16 mouse cellular contexts compared by ENCODE assay signal in the genomic region with DNA sequence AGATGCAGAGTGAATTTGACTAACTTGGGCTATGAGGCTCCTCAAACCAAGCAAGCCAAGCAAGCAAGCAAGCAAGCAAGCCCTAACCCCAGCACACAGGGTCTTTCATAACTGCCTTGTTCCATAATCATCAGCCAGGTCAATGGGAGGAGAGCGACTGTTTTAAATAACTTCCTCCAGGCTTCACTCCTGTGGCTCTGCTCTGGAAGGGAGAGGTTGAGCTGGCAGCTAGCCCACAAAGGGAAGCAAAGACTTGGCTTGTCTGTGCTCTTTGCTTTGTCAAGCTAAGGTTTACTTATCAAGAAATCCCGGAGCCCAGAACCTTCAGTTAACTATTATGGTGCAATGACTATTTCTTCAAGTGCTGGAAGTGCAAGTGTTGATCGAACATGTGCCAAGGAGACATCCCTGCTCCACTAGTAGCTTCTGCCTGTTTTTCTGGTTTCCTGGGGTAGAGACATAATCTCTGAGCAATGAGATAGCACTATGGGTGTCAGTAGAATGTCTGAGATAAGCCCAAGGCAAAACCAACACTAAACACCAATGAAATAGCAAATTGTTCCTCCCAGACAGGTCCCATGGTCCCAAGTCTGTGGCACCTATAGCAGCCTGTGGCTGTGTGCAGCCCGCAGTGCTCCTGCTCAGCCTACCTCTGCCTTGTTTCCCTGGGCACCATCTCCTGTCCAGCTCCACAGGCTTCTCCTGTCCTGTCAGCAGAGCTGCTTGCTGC.
DNase-seq lines count a peak whose midpoint lies in the region; ATAC-seq and TF ChIP-seq lines count a peak whose summit lies in the region.
"Had no signal": no experiment of that assay in that cellular context is flagged by ENCODE, and none has a peak within 500 bp of the region (broad histone marks: within the 10 kb centered on the region; RNA-seq: fewer than 3 reads in every experiment).

No protein-coding gene starts in this region.

- H3K4me1 ChIP-seq in heart, embryonic 12.5 days (replicated peaks) = peaks cover 24% of the 10 kb centered on the region
- peaks cover 10 to 31% of the 10 kb centered on the region in 2 experiments; a peak in 3 of 4 replicates for H3K4me1 ChIP-seq in liver, embryonic 14.5 days (replicated peaks; ENCODE audit: control insufficient read depth in 2 of 2, insufficient read depth in 2 of 2, low read length in 1 of 2)
- 0 out of 2 replicates have a peak, but pooled peaks cover 7% of the 10 kb centered on the region for H3K4me1 ChIP-seq in liver, embryonic 11.5 days (replicated peaks; ENCODE audit: control insufficient read depth, insufficient read depth, low read length)
- H3K4me1 ChIP-seq in liver, embryonic 15.5 days (replicated peaks) = peaks cover 39% of the 10 kb centered on the region
- H3K4me1 ChIP-seq: embryonic facial prominence, embryonic 15.5 days; forebrain, embryonic 15.5 days; intestine, embryonic 15.5 days had no signal

- 0 out of 2 replicates have a peak, but pooled peaks have one; percentile 7 for TF ChIP-seq EP300 in liver, embryonic 14.5 days (IDR thresholded peaks at IDR 0.05; ENCODE audit: low read depth)

- no peak overlapping the region for H3K9ac ChIP-seq in heart, embryonic 12.5 days
- no peak overlapping the region for H3K9ac ChIP-seq in liver, embryonic 14.5 days (replicated peaks)
- no peak overlapping the region for H3K9ac ChIP-seq in liver, embryonic 11.5 days (ENCODE audit: low read depth, low read length)
- H3K9ac ChIP-seq in liver, embryonic 15.5 days = no peak overlapping the region
- H3K9ac ChIP-seq: embryonic facial prominence, embryonic 15.5 days; forebrain, embryonic 15.5 days; intestine, embryonic 15.5 days; limb, embryonic 15.5 days had no signal

- H3K9me3 ChIP-seq in heart, embryonic 12.5 days (replicated peaks) = no peaks in the 10 kb centered on the region
- no peaks in the 10 kb centered on the region for H3K9me3 ChIP-seq in liver, embryonic 14.5 days (ENCODE audit: control insufficient read depth, low read length)
- H3K9me3 ChIP-seq in liver, embryonic 11.5 days (ENCODE audit: control insufficient read depth, low read length) = no peaks in the 10 kb centered on the region
- no peaks in the 10 kb centered on the region for H3K9me3 ChIP-seq in liver, embryonic 15.5 days (replicated peaks)
- H3K9me3 ChIP-seq: embryonic facial prominence, embryonic 15.5 days; forebrain, embryonic 15.5 days; intestine, embryonic 15.5 days; limb, embryonic 15.5 days had no signal

- no peaks in the 10 kb centered on the region for H3K27me3 ChIP-seq in heart, embryonic 12.5 days (replicated peaks)
- no peaks in the 10 kb centered on the region for H3K27me3 ChIP-seq in liver, embryonic 14.5 days (ENCODE audit: control insufficient read depth, insufficient read depth, low read length)
- H3K27me3 ChIP-seq in liver, embryonic 11.5 days (replicated peaks; ENCODE audit: control insufficient read depth, insufficient read depth, low read length) = no peaks in the 10 kb centered on the region
- no peaks in the 10 kb centered on the region for H3K27me3 ChIP-seq in liver, embryonic 15.5 days
- H3K27me3 ChIP-seq: embryonic facial prominence, embryonic 15.5 days; forebrain, embryonic 15.5 days; intestine, embryonic 15.5 days; limb, embryonic 15.5 days had no signal

- no peak overlapping the region for H3K27ac ChIP-seq in heart, embryonic 12.5 days (ENCODE audit: poor library complexity, severe bottlenecking)
- no peak overlapping the region for H3K27ac ChIP-seq in liver, embryonic 14.5 days
- H3K27ac ChIP-seq in liver, embryonic 11.5 days (ENCODE audit: low read depth, low read length) = no peak overlapping the region
- no peak overlapping the region for H3K27ac ChIP-seq in liver, embryonic 15.5 days (replicated peaks)
- H3K27ac ChIP-seq: embryonic facial prominence, embryonic 15.5 days; forebrain, embryonic 15.5 days; intestine, embryonic 15.5 days; limb, embryonic 15.5 days had no signal

- peaks cover 64% of the 10 kb centered on the region for H3K36me3 ChIP-seq in heart, embryonic 12.5 days
- no peaks in the 10 kb centered on the region for H3K36me3 ChIP-seq in liver, embryonic 14.5 days (replicated peaks; ENCODE audit: control insufficient read depth, insufficient read depth, low read depth)
- peaks cover 18% of the 10 kb centered on the region; the same call in 1 of the 2 replicates for H3K36me3 ChIP-seq in liver, embryonic 11.5 days (ENCODE audit: control insufficient read depth, insufficient read depth, low read length)
- peaks cover 20% of the 10 kb centered on the region; the same call in 1 of the 2 replicates for H3K36me3 ChIP-seq in liver, embryonic 15.5 days (replicated peaks)

- ATAC-seq in heart, embryonic 12.5 days (ENCODE audit: insufficient number of reproducible peaks, low FRiP score) = no peak
- ATAC-seq in liver, embryonic 14.5 days (ENCODE audit: insufficient read depth) = peak; percentile 58
- no peak for ATAC-seq in liver, embryonic 11.5 days (replicated peaks; ENCODE audit: low FRiP score)
- 0 out of 2 replicates have a peak, but pooled peaks have one; percentile 26 for ATAC-seq in liver, embryonic 15.5 days (ENCODE audit: insufficient read depth)
- ATAC-seq: forebrain, embryonic 15.5 days; intestine, embryonic 15.5 days had no signal

- H3K4me2 ChIP-seq in heart, embryonic 12.5 days = no peak overlapping the region
- H3K4me2 ChIP-seq in liver, embryonic 14.5 days (ENCODE audit: low read depth) = no peak overlapping the region
- H3K4me2 ChIP-seq in liver, embryonic 11.5 days = no peak overlapping the region
- no peak overlapping the region for H3K4me2 ChIP-seq in liver, embryonic 15.5 days
- H3K4me2 ChIP-seq: embryonic facial prominence, embryonic 15.5 days; forebrain, embryonic 15.5 days; intestine, embryonic 15.5 days; limb, embryonic 15.5 days; midbrain, embryonic 11.5 days had no signal

- DNase-seq in adrenal gland, postnatal 10 days = peak; percentile 32
- DNase-seq in adrenal gland, adult (ENCODE audit: inconsistent age in 2 of 2, low spot score in 1 of 2) = no peak
- peak; percentile 35 to 47 for DNase-seq in heart, postnatal 10 days
- no peak for DNase-seq in liver, embryonic 14.5 days (ENCODE audit: low read depth in 3 of 3, low spot score in 3 of 3)
- DNase-seq in liver, embryonic 11.5 days (ENCODE audit: low spot score) = no peak
- DNase-seq in urinary bladder, postnatal 36 days (ENCODE audit: low spot score in 2 of 2) = no peak
- DNase-seq: right cerebral cortex, adult 18-20 months; spleen, adult 18-20 months had no signal

- no peak overlapping the region for H3K4me3 ChIP-seq in heart, embryonic 12.5 days
- H3K4me3 ChIP-seq in liver, embryonic 14.5 days (ENCODE audit: insufficient read depth in 1 of 2, low read depth in 2 of 2, low read length in 2 of 2) = no peak overlapping the region
- no peak overlapping the region for H3K4me3 ChIP-seq in liver, embryonic 11.5 days (ENCODE audit: low read depth, low read length)
- no peak overlapping the region for H3K4me3 ChIP-seq in liver, embryonic 15.5 days (replicated peaks)
- H3K4me3 ChIP-seq: embryonic facial prominence, embryonic 15.5 days; forebrain, embryonic 15.5 days; intestine, embryonic 15.5 days; limb, embryonic 15.5 days; myocyte had no signal

- TF ChIP-seq CTCF in liver, embryonic 14.5 days (IDR thresholded peaks at IDR 0.05; ENCODE audit: low read depth) = no peak

- 64% methylated on average over 4 of the region's 4 CpGs for WGBS in heart, embryonic 12.5 days
- 46% methylated on average over 4 of the region's 4 CpGs for WGBS in liver, embryonic 14.5 days (ENCODE audit: insufficient replicate concordance)
- 77% methylated on average over 4 of the region's 4 CpGs for WGBS in liver, embryonic 11.5 days
- 43% methylated on average over 4 of the region's 4 CpGs for WGBS in liver, embryonic 15.5 days (ENCODE audit: insufficient replicate concordance)

- intact Hi-C loops in heart, postnatal 10 days (cut with DNase I) = no loop called here

Comparison
In these comparisons a context has a peak if more than half of its experiments do, and no peak if none do; other contexts are left out.
1. DNase-seq: peak in adrenal gland, postnatal 10 days (single experiment) and heart, postnatal 10 days (2 of 2); none in adrenal gland, adult (0 of 2), liver, embryonic 14.5 days (0 of 3), liver, embryonic 11.5 days (single experiment) and urinary bladder, postnatal 36 days (0 of 2).
2. ATAC-seq: peak in liver, embryonic 14.5 days (single experiment) and liver, embryonic 15.5 days (single experiment); none in heart, embryonic 12.5 days (single experiment) and liver, embryonic 11.5 days (single experiment).